Mouse (Mus musculus) bone marrow, adult 2 months (tissue): ENCODE data around the gene Sell.

Source experiments
- CTCF ChIP-seq: fragments of 200-500 bp; IDR thresholded peaks from 2 replicates; pipeline ENCODE4 v1.5.1; 2011; ENCODE audit warnings: low read length, control low read depth; ENCODE audit not compliant: control insufficient read depth, insufficient read depth
- POLR2A ChIP-seq: fragments of 200-500 bp; IDR thresholded peaks from 2 replicates; pipeline ENCODE4 v1.6.1; 2011; ENCODE audit warnings: low read depth, mild to moderate bottlenecking, control low read depth, low read length, borderline replicate concordance; ENCODE audit not compliant: control insufficient read depth

DNA sequence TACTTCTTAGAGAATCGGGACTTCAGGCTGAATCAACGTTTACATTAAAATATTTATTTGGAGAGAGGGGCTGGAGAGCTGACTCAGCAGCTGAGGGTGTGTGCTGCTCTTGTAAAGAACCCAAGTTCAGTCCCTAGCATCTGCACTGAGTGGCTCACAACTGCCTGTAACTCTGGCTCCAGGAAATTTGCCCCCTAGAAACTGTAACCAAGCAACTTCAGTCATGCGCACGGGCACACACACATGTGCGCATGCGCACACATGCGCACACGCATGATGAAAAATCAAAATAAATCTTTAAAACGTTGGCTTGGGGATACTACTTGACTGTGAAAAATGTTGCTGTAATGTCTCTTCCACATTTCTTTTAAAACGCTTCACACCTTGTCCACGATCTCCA is 17.3 kb downstream of the Sell start:
- TF ChIP-seq CTCF (no peak), POLR2A (no peak)
